ENCODE assay signal across 20 mouse cellular contexts in the genomic region with DNA sequence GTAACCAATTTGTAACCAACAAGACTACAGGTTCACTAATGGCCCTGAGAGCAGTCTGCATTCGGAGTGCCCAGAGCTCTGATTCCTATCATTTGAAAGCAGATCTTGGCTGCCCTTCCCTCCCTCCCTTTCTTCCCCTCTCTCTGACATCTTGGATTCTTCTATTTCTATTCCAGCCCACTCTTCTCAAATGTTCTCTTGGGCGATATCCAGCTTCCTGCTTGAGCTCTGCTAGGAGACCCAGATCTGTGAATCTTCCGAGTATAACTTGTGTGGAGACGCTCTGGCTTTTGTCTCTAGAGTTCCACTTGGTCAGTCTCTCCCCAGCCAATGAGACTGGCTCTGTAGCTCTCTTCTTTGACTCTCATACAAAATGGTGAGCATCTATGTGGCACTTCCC.
DNase-seq lines count a peak whose midpoint lies in the region; ATAC-seq and TF ChIP-seq lines count a peak whose summit lies in the region.
"Had no signal": no experiment of that assay in that cellular context is flagged by ENCODE, and none has a peak within 500 bp of the region (broad histone marks: within the 10 kb centered on the region; RNA-seq: fewer than 3 reads in every experiment).

No protein-coding gene starts in this region.

- no peak for TF ChIP-seq CTCF in intestine, postnatal 0 days (IDR thresholded peaks at IDR 0.05; ENCODE audit: low read depth)
- no peak for TF ChIP-seq CTCF in layer of hippocampus, adult 2 months (conservative IDR thresholded peaks at IDR 0.05)
- no peak for TF ChIP-seq CTCF in stomach, postnatal 0 days (IDR thresholded peaks at IDR 0.05; ENCODE audit: low read depth)

- H3K27me3 ChIP-seq in intestine, embryonic 16.5 days (replicated peaks; ENCODE audit: control insufficient read depth, insufficient read depth, low read length), result no peaks in the 10 kb centered on the region
- no peaks in the 10 kb centered on the region for H3K27me3 ChIP-seq in intestine, postnatal 0 days (replicated peaks; ENCODE audit: control insufficient read depth, insufficient read depth, low read length)
- H3K27me3 ChIP-seq in stomach, embryonic 14.5 days (ENCODE audit: control insufficient read depth, insufficient read depth, low read length), result no peaks in the 10 kb centered on the region
- H3K27me3 ChIP-seq in stomach, postnatal 0 days (ENCODE audit: control insufficient read depth, insufficient read depth, low read length), result no peaks in the 10 kb centered on the region
- H3K27me3 ChIP-seq: embryonic facial prominence, embryonic 12.5 days; forebrain, embryonic 12.5 days; heart, embryonic 12.5 days had no signal

- no peak overlapping the region for H3K4me2 ChIP-seq in intestine, embryonic 16.5 days (ENCODE audit: low read depth, low read length)
- H3K4me2 ChIP-seq in intestine, postnatal 0 days (replicated peaks; ENCODE audit: low read depth), result no peak overlapping the region
- no peak overlapping the region for H3K4me2 ChIP-seq in stomach, embryonic 14.5 days (replicated peaks; ENCODE audit: low read depth, low read length)
- H3K4me2 ChIP-seq in stomach, postnatal 0 days (replicated peaks; ENCODE audit: low read depth), result no peak overlapping the region
- H3K4me2 ChIP-seq: embryonic facial prominence, embryonic 12.5 days; forebrain, embryonic 12.5 days; heart, embryonic 12.5 days had no signal

- 0 out of 2 replicates have a peak, but pooled peaks have one; percentile 21 for ATAC-seq in intestine, embryonic 16.5 days
- ATAC-seq in intestine, postnatal 0 days, result no peak
- ATAC-seq in stomach, embryonic 14.5 days (ENCODE audit: insufficient number of reproducible peaks, insufficient read depth, low FRiP score, low read depth), result peak; percentile 28; the same call in 1 of the 2 replicates
- ATAC-seq in stomach, postnatal 0 days (ENCODE audit: low FRiP score, low TSS enrichment), result no peak
- ATAC-seq: forebrain, embryonic 16.5 days; hindbrain, embryonic 16.5 days had no signal

- H3K9ac ChIP-seq in intestine, embryonic 16.5 days (ENCODE audit: low read depth, low read length), result no peak overlapping the region
- H3K9ac ChIP-seq in intestine, postnatal 0 days (ENCODE audit: low read depth, low read length), result no peak overlapping the region
- no peak overlapping the region for H3K9ac ChIP-seq in stomach, embryonic 14.5 days (replicated peaks; ENCODE audit: low read depth, low read length)
- H3K9ac ChIP-seq in stomach, postnatal 0 days (ENCODE audit: low read length), result no peak overlapping the region
- H3K9ac ChIP-seq: embryonic facial prominence, embryonic 12.5 days; forebrain, embryonic 12.5 days; heart, embryonic 12.5 days had no signal

- peak in 1 of 2 experiments; percentile 25 for DNase-seq in layer of hippocampus, adult 2 months (ENCODE audit: low spot score in 2 of 2)
- no peak for DNase-seq in layer of hippocampus, adult 8-10 months (ENCODE audit: low spot score in 2 of 2)
- DNase-seq in stomach, postnatal 0 days (ENCODE audit: low spot score), result no peak
- no peak for DNase-seq in heart, postnatal 25 days (ENCODE audit: low spot score)
- DNase-seq: adrenal gland, adult 2 months; adrenal gland, postnatal 25 days; cerebellum, adult 2 months; cerebellum, postnatal 10 days; embryo, embryonic 11 days; gastrocnemius, adult 2 months; gastrocnemius, postnatal 25 days; heart, postnatal 36 days had no signal

- no peak for TF ChIP-seq EP300 in stomach, postnatal 0 days (optimal IDR thresholded peaks at IDR 0.05)

- no peaks in the 10 kb centered on the region for H3K4me1 ChIP-seq in intestine, embryonic 16.5 days (ENCODE audit: control insufficient read depth, insufficient read depth, low read length)
- H3K4me1 ChIP-seq in intestine, postnatal 0 days (replicated peaks; ENCODE audit: control insufficient read depth, insufficient read depth, low read length), result no peaks in the 10 kb centered on the region
- H3K4me1 ChIP-seq in stomach, embryonic 14.5 days (ENCODE audit: control insufficient read depth, insufficient read depth, low read length), result no peaks in the 10 kb centered on the region
- H3K4me1 ChIP-seq in stomach, postnatal 0 days (replicated peaks; ENCODE audit: control insufficient read depth, insufficient read depth), result no peaks in the 10 kb centered on the region
- H3K4me1 ChIP-seq: embryonic facial prominence, embryonic 12.5 days; heart, embryonic 12.5 days had no signal

- 68% methylated on average over 4 of the region's 4 CpGs for WGBS in intestine, embryonic 16.5 days
- 66% methylated on average over 4 of the region's 4 CpGs for WGBS in intestine, postnatal 0 days
- 68% methylated on average over 4 of the region's 4 CpGs for WGBS in stomach, embryonic 14.5 days
- 56% methylated on average over 4 of the region's 4 CpGs for WGBS in stomach, postnatal 0 days

- intact Hi-C loops in heart, postnatal 25 days (cut with DNase I), result no loop called here

- H3K4me3 ChIP-seq in intestine, embryonic 16.5 days (ENCODE audit: low read length), result no peak overlapping the region
- no peak overlapping the region for H3K4me3 ChIP-seq in intestine, postnatal 0 days (ENCODE audit: low read depth, low read length)
- H3K4me3 ChIP-seq in layer of hippocampus, adult 2 months, result no peak overlapping the region
- no peak overlapping the region for H3K4me3 ChIP-seq in stomach, embryonic 14.5 days (ENCODE audit: low read depth, low read length)
- no peak overlapping the region for H3K4me3 ChIP-seq in stomach, postnatal 0 days (ENCODE audit: low read depth, low read length)
- H3K4me3 ChIP-seq: embryonic facial prominence, embryonic 12.5 days; forebrain, embryonic 12.5 days; gastrocnemius, adult 2 months; heart, embryonic 12.5 days had no signal

- H3K36me3 ChIP-seq in intestine, embryonic 16.5 days (ENCODE audit: control insufficient read depth, insufficient read depth, low read length), result no peaks in the 10 kb centered on the region
- no peaks in the 10 kb centered on the region for H3K36me3 ChIP-seq in intestine, postnatal 0 days (ENCODE audit: control insufficient read depth, insufficient read depth)
- H3K36me3 ChIP-seq in stomach, embryonic 14.5 days (ENCODE audit: control insufficient read depth, insufficient read depth, low read length), result no peaks in the 10 kb centered on the region
- no peaks in the 10 kb centered on the region for H3K36me3 ChIP-seq in stomach, postnatal 0 days (ENCODE audit: control insufficient read depth, insufficient read depth, low read length)
- H3K36me3 ChIP-seq: embryonic facial prominence, embryonic 12.5 days; forebrain, embryonic 12.5 days; heart, embryonic 12.5 days had no signal

- no peaks in the 10 kb centered on the region for H3K9me3 ChIP-seq in intestine, embryonic 16.5 days (ENCODE audit: control insufficient read depth, low read length)
- no peaks in the 10 kb centered on the region for H3K9me3 ChIP-seq in intestine, postnatal 0 days (ENCODE audit: control insufficient read depth)
- H3K9me3 ChIP-seq in stomach, embryonic 14.5 days (ENCODE audit: control insufficient read depth, low read depth, low read length), result no peaks in the 10 kb centered on the region
- H3K9me3 ChIP-seq in stomach, postnatal 0 days (ENCODE audit: control insufficient read depth, low read length), result no peaks in the 10 kb centered on the region
- H3K9me3 ChIP-seq: embryonic facial prominence, embryonic 12.5 days; forebrain, embryonic 12.5 days had no signal

- H3K27ac ChIP-seq in intestine, embryonic 16.5 days (ENCODE audit: low read length), result no peak overlapping the region
- H3K27ac ChIP-seq in intestine, postnatal 0 days (ENCODE audit: low read depth, low read length), result no peak overlapping the region
- H3K27ac ChIP-seq in layer of hippocampus, adult 2 months, result peak overlapping the region; percentile 23
- H3K27ac ChIP-seq in stomach, embryonic 14.5 days (ENCODE audit: low read length), result no peak overlapping the region
- no peak overlapping the region for H3K27ac ChIP-seq in stomach, postnatal 0 days (replicated peaks)
- H3K27ac ChIP-seq: embryonic facial prominence, embryonic 12.5 days; forebrain, embryonic 12.5 days; gastrocnemius, adult 2 months had no signal

Comparison
In these comparisons a context has a peak if more than half of its experiments do, and no peak if none do; other contexts are left out.
1. ATAC-seq: peak in intestine, embryonic 16.5 days (single experiment) and stomach, embryonic 14.5 days (single experiment); none in intestine, postnatal 0 days (single experiment) and stomach, postnatal 0 days (single experiment).